Mouse (Mus musculus) E14TG2a.4 (cell line): ENCODE data around the gene Bcl2.

Source experiments
- H3K27me3 ChIP-seq: 2 replicates; pipeline ENCODE4 v1.6.1; 2014; ENCODE audit warnings: low read length, control low read depth; ENCODE audit not compliant: insufficient read depth
- H3K36me3 ChIP-seq: 2 replicates; pipeline ENCODE4 v1.6.1; 2014; ENCODE audit warnings: low read length, control low read depth; ENCODE audit not compliant: insufficient read depth
- H3K4me1 ChIP-seq: replicated peaks from 2 replicates; pipeline ENCODE4 v1.6.1; 2014; ENCODE audit warnings: low read depth, low read length, control low read depth
- H3K4me3 ChIP-seq: replicated peaks from 2 replicates; pipeline ENCODE4 v1.5.1; 2014; ENCODE audit warnings: mild to moderate bottlenecking, low read length
- H3K9me3 ChIP-seq: 2 replicates; pipeline ENCODE4 v1.6.1; 2014; ENCODE audit warnings: low read length, control low read depth
- CTCF ChIP-seq: conservative IDR thresholded peaks from 2 replicates; pipeline ENCODE4 v1.5.1; 2014; ENCODE audit warnings: low read length
- NANOG ChIP-seq: IDR thresholded peaks from 2 replicates; pipeline ENCODE4 v1.6.1; 2014; ENCODE audit warnings: borderline replicate concordance, low read length, mixed read lengths
- POU5F1 ChIP-seq: IDR thresholded peaks from 2 replicates; pipeline ENCODE4 v1.6.1; 2014; ENCODE audit warnings: low read length, borderline replicate concordance

Gene Bcl2

DNA sequence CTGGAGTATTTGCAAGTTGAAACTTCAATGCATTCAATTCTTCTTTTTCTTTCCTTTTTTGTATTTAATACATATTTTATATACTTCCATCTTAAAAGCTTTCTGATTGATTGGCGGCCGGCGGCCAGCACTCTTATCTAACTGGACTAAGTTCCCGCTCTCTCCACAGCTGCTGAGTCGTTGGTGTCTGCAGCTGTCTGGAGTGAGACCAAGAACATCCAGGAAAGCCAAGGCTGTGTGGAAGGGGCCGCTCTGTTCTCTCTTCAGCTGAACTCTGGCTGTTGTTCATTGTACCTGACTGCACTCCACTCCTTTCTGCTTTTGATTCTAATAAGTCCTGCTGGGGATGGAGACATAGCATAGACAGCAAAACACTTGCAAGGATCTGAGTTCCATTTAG lies 190.3 kb downstream of the Bcl2 start:
- Histone ChIP-seq H3K9me3 (no peaks in the 10 kb centered on the region), H3K27me3 (no peaks in the 10 kb centered on the region), H3K4me1 (no peaks in the 10 kb centered on the region), H3K4me3 (no peak overlapping the region), H3K36me3 (no peaks in the 10 kb centered on the region)
- TF ChIP-seq CTCF (no peak), POU5F1 (no peak), NANOG (no peak)

DNA sequence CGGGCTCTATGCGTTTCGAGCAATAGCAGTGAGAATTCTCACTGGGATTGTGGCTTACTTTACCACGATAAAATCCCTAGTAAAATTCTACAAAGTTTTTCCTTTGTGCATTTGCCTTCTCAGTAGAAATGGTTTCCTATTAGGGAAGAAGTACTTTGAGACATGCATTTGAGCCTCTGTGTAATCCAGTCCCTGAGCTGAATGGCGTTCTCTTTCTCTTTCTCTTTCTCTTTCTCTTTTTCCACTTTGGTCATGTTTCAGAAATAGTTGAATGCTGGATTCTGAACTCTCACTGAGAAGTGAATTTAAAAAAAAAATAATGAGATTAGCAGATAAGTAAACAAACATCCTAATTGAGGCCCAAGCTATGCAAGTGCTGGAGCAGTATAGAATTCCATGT lies 191.1 kb downstream of the Bcl2 start:
- H3K4me3 ChIP-seq = no peak overlapping the region
- H3K27me3 ChIP-seq = no peaks in the 10 kb centered on the region
- H3K36me3 ChIP-seq = no peaks in the 10 kb centered on the region
- H3K9me3 ChIP-seq = no peaks in the 10 kb centered on the region
- no peaks in the 10 kb centered on the region for H3K4me1 ChIP-seq
- TF ChIP-seq NANOG = no peak
- TF ChIP-seq POU5F1 = no peak
- no peak for TF ChIP-seq CTCF

DNA sequence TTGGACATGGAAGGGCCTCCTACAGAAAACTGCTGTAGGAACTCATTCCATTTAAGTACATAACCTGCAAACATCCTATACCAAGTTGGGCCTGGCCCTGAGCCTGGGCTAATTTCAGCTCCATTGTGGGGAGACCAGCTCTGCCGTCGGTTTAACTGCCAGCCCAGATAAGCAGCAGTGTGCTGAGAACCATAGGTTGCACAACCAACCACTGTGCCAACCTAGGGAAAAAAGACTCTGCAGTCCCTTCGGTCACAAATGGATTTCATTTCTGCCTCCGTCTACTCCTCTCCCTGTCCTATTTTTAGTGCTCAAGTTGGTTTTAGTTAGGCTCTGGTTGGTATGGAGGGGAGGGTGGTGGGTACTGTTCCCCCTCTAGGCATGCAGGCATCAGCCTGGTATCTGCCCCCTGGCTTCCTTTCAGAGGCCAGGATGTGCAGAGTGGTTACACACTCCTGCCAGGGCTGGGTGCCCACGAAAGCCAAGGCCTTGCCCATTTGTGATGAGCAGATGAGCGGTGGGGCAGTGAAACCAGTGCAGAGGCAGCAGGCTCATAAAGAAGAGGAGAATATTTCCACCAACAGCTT lies 196.4 kb downstream of the Bcl2 start:
- Histone ChIP-seq H3K9me3 (peaks cover 6% of the 10 kb centered on the region; the same call in 1 of the 2 replicates), H3K27me3 (no peaks in the 10 kb centered on the region), H3K4me3 (no peak overlapping the region), H3K4me1 (0 out of 2 replicates have a peak, but pooled peaks cover 3% of the 10 kb centered on the region), H3K36me3 (no peaks in the 10 kb centered on the region)
- TF ChIP-seq NANOG = no peak
- no peak for TF ChIP-seq CTCF
- TF ChIP-seq POU5F1 = no peak

DNA sequence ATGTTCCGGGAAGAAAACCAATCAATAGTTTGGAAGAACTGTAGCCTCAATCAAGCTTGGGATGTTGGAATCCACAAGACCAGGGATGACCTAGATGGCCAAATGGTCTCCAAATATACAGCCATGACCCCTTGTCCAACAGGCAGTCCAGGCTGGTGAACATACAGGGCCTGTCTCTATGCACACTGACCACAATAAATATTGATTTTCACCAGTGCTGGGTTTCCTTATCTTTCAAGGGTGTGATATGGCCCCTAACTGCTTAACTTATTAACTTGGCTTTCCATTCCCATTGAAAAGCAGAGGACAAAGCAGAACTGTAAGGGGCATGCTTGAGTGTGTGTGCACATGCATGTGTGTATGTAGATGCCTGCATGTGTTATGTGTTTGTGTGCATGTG lies 197.0 kb downstream of the Bcl2 start:
- H3K4me3 ChIP-seq = no peak overlapping the region

DNA sequence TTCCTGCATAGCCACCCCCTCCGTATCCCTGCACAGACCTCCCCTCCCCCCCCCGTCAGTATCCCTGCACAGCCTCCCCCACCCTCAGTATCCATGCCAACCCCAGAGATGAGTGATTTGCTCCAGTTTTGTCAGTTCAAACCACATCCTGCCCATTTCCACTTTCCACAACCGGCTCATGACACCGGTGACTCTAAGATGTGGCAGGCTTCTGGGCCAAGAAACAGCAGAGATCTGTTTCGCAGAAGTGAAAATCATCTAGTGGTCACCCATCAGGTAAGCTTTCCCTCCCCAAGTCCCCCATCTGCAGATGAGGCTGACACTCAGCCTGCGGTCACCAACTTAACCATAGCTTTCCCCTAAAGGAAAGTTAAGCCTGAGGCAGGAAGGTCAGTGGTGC lies 198.5 kb downstream of the Bcl2 start:
- 0 out of 2 replicates have a peak, but pooled peaks cover 3% of the 10 kb centered on the region for H3K4me1 ChIP-seq
- no peaks in the 10 kb centered on the region for H3K36me3 ChIP-seq
- TF ChIP-seq NANOG (no peak), CTCF (no peak), POU5F1 (no peak)
- H3K9me3 ChIP-seq = peaks cover 6% of the 10 kb centered on the region; the same call in 1 of the 2 replicates
- no peaks in the 10 kb centered on the region for H3K27me3 ChIP-seq
- no peak overlapping the region for H3K4me3 ChIP-seq

More for the DNA sequence above, 197.0 kb downstream of the Bcl2 start:
- Histone ChIP-seq H3K9me3 (peaks cover 6% of the 10 kb centered on the region; the same call in 1 of the 2 replicates), H3K27me3 (no peaks in the 10 kb centered on the region), H3K4me1 (0 out of 2 replicates have a peak, but pooled peaks cover 3% of the 10 kb centered on the region), H3K36me3 (no peaks in the 10 kb centered on the region)
- no peak for TF ChIP-seq CTCF
- TF ChIP-seq NANOG = no peak
- no peak for TF ChIP-seq POU5F1

DNA sequence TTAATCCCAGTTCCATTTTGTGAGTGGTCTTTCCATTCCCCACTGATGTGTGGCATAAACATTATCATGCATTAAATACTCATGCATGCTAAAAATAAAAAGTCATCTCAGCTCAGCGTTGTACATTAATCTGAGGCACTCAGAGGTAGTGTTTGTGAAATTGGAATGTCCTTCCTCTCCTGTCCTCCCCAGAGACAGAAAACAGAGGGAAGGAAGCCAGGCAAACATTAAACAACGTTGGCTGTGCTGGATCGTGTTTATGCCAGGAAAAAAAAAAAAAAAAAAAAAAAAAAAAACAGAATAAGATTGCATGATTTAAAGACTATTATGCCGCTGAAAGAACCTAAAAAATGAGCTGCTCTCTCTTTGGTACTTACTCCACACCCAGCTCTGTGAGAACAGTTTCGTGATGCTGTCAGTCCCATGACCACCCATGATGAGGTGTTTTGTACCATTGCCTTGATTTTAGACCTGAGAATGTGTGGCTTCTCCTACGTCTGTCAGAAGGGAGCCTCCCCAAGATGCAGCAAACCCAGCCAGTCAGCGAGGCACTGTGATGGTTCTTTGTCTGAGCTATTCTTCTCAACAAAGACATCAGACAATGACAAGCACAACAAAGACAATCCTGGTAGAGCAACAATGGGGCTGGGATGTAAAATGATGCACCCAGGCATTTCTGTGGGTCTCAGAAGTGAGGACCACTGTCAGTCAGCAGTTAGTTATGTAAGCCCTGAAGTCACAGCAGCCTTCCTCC lies 200.0 kb downstream of the Bcl2 start:
- Histone ChIP-seq H3K4me3 (no peak overlapping the region), H3K4me1 (0 out of 2 replicates have a peak, but pooled peaks cover 3% of the 10 kb centered on the region), H3K27me3 (no peaks in the 10 kb centered on the region), H3K36me3 (no peaks in the 10 kb centered on the region), H3K9me3 (peaks cover 14% of the 10 kb centered on the region)
- TF ChIP-seq NANOG = no peak

DNA sequence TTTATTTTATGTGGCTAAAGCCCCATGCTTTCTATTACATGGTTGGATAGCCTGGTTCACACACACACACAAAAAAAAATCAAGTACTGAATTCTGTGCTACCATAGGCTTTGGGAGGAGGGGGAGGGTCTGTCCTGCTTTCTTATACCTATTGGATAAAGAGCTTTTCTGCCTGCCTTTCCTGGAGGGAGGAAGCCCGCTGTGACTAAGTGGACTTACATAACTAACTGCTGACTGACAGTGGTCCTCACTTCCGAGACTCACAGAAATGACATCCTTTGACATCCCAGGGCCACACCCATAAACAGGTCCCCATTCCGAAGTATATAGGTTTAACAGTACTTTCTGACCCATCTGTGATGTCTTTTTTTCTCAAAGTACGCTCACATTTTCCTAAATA lies 200.6 kb downstream of the Bcl2 start:
- 0 out of 2 replicates have a peak, but pooled peaks cover 3% of the 10 kb centered on the region for H3K4me1 ChIP-seq
- no peaks in the 10 kb centered on the region for H3K36me3 ChIP-seq
- peaks cover 18% of the 10 kb centered on the region for H3K9me3 ChIP-seq
- TF ChIP-seq NANOG (no peak), CTCF (no peak), POU5F1 (no peak)
- H3K4me3 ChIP-seq = no peak overlapping the region
- no peaks in the 10 kb centered on the region for H3K27me3 ChIP-seq

DNA sequence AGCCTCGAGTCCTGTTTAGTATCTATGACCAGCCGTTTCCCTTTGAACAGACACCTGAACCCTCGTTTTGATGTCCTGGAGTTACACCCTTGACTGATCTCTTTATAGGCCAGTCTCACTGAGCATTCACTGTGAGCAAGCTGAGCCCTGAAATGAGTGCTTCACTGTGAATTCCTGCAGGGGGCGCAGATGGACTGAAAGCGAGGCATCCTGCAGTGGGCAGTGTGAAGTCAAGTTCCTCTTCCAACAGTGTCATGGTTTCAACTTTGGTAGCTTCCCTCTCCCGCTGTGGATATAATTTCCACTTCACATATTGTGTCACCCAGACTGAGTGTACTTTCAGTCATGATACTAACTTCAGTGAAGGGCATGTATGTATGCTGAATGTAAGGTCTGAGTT lies 202.5 kb downstream of the Bcl2 start:
- peaks cover 18% of the 10 kb centered on the region for H3K9me3 ChIP-seq
- H3K4me1 ChIP-seq = 0 out of 2 replicates have a peak, but pooled peaks cover 3% of the 10 kb centered on the region
- H3K27me3 ChIP-seq = no peaks in the 10 kb centered on the region
- no peaks in the 10 kb centered on the region for H3K36me3 ChIP-seq
- no peak overlapping the region for H3K4me3 ChIP-seq
- TF ChIP-seq NANOG (no peak), POU5F1 (no peak), CTCF (peak; percentile 67)
